Mouse (Mus musculus) E14TG2a.4 (cell line): Measurements from ENCODE around the gene Itgb7.

ENCODE experiments used
- H3K27me3 ChIP-seq: 2 replicates; pipeline ENCODE4 v1.6.1; 2014; ENCODE audit warnings: low read length, control low read depth; ENCODE audit not compliant: insufficient read depth
- H3K36me3 ChIP-seq: 2 replicates; pipeline ENCODE4 v1.6.1; 2014; ENCODE audit warnings: low read length, control low read depth; ENCODE audit not compliant: insufficient read depth
- H3K4me1 ChIP-seq: replicated peaks from 2 replicates; pipeline ENCODE4 v1.6.1; 2014; ENCODE audit warnings: low read depth, low read length, control low read depth
- H3K4me3 ChIP-seq: replicated peaks from 2 replicates; pipeline ENCODE4 v1.5.1; 2014; ENCODE audit warnings: mild to moderate bottlenecking, low read length
- H3K9me3 ChIP-seq: 2 replicates; pipeline ENCODE4 v1.6.1; 2014; ENCODE audit warnings: low read length, control low read depth
- CTCF ChIP-seq: conservative IDR thresholded peaks from 2 replicates; pipeline ENCODE4 v1.5.1; 2014; ENCODE audit warnings: low read length
- NANOG ChIP-seq: IDR thresholded peaks from 2 replicates; pipeline ENCODE4 v1.6.1; 2014; ENCODE audit warnings: borderline replicate concordance, low read length, mixed read lengths
- POU5F1 ChIP-seq: IDR thresholded peaks from 2 replicates; pipeline ENCODE4 v1.6.1; 2014; ENCODE audit warnings: low read length, borderline replicate concordance

The Itgb7 gene

DNA sequence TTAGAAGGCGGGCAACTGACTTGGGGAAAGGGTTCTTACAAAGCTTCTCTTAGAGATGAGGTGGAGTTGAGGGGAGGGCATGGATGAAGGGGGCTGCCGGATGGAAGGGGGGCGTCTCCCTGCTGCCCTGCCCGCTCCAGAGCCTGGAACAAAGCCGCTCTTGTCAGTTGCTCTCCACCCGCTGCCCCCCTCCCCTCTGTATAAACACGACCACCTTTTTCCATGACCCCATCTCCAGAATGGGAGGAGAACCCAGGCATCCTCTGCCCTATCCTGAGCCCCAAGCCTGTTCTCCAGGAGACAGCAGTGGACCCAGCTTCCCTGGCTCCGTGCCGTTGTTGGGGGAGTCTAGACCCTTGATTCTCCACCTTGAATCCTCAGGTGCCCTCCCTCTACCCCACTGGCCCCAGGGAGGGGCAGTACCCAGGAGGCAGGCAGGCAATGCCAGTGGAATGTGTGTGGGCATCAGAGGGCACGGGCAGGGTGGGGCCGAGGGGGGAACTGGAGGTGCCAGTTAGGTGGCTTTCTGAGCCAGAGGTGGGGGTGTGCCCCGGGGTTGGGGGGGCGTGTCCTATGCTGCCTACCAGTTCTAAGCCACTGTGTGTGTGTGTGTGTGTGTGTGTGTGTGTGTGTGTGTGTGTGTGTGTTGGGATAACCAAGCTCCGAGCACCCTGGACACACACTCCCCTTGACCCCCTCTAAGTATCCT is 24.0 kb upstream of the Itgb7 start:
- Histone ChIP-seq H3K36me3 (peaks cover 12% of the 10 kb centered on the region; the same call in 1 of the 2 replicates), H3K9me3 (no peaks in the 10 kb centered on the region), H3K4me3 (peak overlapping the region; percentile 81), H3K27me3 (peaks cover 25% of the 10 kb centered on the region), H3K4me1 (peaks cover 89% of the 10 kb centered on the region)
- TF ChIP-seq POU5F1 (no peak), NANOG (no peak), CTCF (no peak)

DNA sequence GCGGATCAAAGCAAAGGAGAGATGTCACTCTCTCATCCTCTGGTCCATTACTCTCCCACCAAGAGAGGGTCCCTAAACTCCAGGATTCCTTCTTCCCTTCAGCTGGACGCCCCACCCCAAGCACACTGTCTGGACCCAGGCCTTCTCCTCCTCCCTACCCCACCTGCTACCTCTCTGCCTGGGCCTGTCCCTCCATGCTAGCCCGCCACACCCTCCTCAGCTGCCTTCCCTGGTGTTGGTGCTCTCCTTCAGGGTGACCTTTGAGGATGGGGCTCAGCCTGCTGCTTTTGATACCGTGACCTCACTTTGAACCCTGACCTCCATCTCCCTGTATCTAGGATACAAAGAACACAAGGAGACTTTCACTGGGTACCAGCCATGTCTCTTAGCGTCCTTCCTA is 18.8 kb upstream of the Itgb7 start:
- peaks cover 76% of the 10 kb centered on the region for H3K4me1 ChIP-seq
- 0 out of 2 replicates have a peak, but pooled peaks cover under 1% of the 10 kb centered on the region for H3K27me3 ChIP-seq
- no peaks in the 10 kb centered on the region for H3K9me3 ChIP-seq
- peaks cover 12% of the 10 kb centered on the region; the same call in 1 of the 2 replicates for H3K36me3 ChIP-seq
- TF ChIP-seq CTCF (no peak), NANOG (no peak), POU5F1 (no peak)
- H3K4me3 ChIP-seq, result peak overlapping the region; percentile 94

DNA sequence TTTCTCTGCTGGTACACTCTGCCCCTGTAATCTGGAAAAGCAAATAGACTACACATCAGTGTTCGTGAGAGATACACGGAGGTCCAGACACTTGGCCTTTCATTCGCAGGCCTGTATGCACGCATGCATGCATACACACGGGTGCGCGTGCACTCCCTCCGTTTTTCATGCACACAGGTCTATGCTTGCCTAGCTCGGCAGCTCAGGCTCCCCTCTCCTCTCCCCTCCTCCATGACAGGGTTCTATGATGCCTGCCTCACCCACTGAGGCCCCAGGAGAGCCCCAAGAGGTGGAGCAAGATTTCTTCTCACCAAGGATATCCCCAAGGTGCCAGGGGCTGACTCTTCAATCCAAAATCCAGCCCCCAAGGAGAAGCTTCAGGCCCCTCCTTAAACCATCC is 18.2 kb upstream of the Itgb7 start:
- H3K4me3 ChIP-seq, result peak overlapping the region; percentile 94
- H3K27me3 ChIP-seq, result no peaks in the 10 kb centered on the region
- peaks cover 12% of the 10 kb centered on the region; the same call in 1 of the 2 replicates for H3K36me3 ChIP-seq
- peaks cover 76% of the 10 kb centered on the region for H3K4me1 ChIP-seq
- TF ChIP-seq POU5F1 (no peak), NANOG (no peak), CTCF (no peak)
- no peaks in the 10 kb centered on the region for H3K9me3 ChIP-seq

DNA sequence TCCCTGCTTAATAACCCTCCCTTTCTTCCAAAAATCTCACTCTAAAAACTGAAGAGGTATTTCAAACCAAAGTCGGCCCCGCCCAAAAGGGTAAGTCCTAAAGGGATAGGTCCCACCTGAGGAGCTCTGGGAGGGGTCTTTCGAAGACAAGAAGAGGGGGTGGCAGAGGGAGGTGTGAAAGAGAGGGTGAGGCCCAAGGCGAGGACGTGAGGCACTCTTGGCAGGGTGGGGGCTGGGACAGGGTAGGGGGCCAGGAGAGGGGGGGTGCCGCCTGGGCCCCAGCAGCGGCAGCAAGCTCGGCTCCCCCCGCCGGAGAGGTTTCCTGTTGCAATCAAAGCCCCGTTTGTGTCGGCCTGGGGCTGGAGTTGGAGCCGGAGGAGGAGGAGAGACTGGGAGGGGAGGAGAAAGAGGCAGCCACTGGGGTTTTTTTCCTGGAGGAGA is 17.5 kb upstream of the Itgb7 start:
- Histone ChIP-seq H3K4me3 (peak overlapping the region; percentile 94), H3K9me3 (no peaks in the 10 kb centered on the region), H3K4me1 (peaks cover 73% of the 10 kb centered on the region), H3K27me3 (no peaks in the 10 kb centered on the region), H3K36me3 (peaks cover 12% of the 10 kb centered on the region; the same call in 1 of the 2 replicates)
- TF ChIP-seq CTCF, result no peak
- no peak for TF ChIP-seq POU5F1
- TF ChIP-seq NANOG, result no peak

DNA sequence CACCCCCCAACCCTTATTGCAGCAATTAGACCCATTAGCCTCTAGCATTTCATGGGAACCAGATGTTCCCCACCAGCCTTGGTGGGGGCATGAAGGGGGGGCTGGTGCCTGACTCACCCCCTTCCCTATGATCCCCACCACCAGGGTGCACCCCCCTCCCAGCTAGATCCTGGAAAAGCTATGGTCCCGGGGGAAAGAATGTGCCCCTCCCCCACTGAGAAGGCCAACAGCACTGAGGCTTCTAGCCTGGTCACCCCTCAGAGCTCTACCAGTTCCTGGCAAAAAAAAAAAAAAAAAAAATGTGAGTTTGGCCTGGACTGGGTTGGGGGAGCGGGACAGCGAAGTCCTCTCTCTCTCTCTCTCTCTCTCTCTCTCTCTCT is 17.1 kb upstream of the Itgb7 start:
- Histone ChIP-seq H3K9me3 (no peaks in the 10 kb centered on the region), H3K36me3 (peaks cover 12% of the 10 kb centered on the region; the same call in 1 of the 2 replicates), H3K27me3 (no peaks in the 10 kb centered on the region), H3K4me1 (peaks cover 73% of the 10 kb centered on the region), H3K4me3 (peak overlapping the region; percentile 94)
- TF ChIP-seq NANOG (no peak), POU5F1 (no peak), CTCF (no peak)

DNA sequence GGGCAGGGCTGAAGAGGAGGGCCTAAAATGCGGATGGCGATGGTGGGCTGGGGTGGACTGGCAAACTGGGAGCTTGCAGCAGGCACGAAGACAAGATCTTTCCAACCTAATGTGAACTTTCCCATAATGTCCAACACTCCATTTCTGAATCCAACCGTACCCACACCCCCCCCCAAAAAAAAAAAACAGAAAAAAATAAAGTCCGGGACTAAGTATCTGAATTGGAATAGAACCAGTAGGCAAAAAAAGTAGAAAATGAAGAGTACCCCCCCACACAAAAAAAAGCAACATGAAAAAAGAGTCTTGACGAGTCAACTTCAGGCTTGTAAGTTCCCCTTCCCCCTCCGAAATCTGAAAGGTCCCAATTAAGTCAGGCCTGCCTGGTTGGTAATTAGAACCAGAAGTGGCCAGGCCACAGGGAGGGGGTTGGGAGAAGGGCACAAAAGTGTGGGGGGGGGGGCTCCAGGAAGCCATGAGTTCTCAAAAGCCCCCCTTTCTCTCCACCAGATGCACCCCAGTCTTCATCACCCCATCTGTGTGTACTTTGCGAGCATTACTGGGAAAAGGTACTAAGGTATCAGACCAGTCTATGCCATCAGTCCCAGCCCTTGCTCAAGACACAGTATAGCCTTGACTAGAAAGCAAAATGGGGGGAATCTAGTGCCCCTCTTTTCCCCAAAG is 16.5 kb upstream of the Itgb7 start:
- no peak for TF ChIP-seq NANOG
- TF ChIP-seq POU5F1, result no peak
- TF ChIP-seq CTCF, result no peak
- Histone ChIP-seq H3K27me3 (no peaks in the 10 kb centered on the region), H3K4me3 (peak overlapping the region; percentile 94), H3K4me1 (peaks cover 73% of the 10 kb centered on the region), H3K9me3 (no peaks in the 10 kb centered on the region), H3K36me3 (peaks cover 12% of the 10 kb centered on the region; the same call in 1 of the 2 replicates)

DNA sequence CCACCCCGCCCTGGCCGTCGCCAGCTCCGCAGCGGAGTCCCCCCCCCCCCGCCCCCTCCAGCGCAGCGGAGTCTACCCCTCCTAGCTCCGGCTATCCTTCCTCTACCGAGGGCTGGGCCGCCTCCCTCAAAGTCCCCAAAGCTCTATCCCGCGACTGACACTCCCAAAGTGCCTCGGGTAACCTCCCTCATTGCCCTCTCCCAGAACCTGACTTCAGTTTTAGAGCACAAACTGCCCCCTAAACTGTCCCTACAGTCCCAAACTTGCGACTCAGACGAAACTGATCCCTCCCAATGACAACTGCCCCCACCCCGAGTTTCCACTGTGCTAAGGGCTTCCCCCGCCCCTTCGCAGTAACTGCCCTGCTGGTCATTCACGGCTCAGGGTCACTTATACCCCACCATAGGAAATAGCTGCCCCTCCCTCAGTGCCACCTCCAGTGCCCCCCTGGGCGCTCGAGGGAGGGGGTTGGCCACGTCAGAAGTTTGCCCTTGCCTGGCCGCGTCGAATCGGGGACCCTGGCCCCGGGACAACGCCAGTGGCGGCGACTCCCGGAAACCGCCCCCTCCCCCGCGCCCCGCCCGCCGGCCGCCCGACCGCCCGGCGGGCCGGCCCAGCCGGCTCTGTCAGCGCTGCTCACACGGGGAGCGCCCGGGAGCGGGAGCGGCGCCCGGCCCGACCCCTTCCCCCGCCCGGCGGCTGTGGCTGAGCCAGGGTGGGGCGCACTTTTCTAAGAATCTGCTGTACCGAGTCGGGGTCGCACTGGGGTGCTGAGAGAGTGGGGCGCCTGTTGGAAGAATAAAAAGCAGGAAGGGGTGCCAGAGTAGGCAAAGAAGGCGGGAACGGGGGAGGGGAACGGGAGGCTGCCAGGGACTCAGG is 15.7 kb upstream of the Itgb7 start:
- H3K4me1 ChIP-seq, result peaks cover 73% of the 10 kb centered on the region
- H3K9me3 ChIP-seq, result no peaks in the 10 kb centered on the region
- peak overlapping the region; percentile 94 for H3K4me3 ChIP-seq
- no peaks in the 10 kb centered on the region for H3K27me3 ChIP-seq
- H3K36me3 ChIP-seq, result peaks cover 12% of the 10 kb centered on the region; the same call in 1 of the 2 replicates
- TF ChIP-seq NANOG, result no peak
- no peak for TF ChIP-seq CTCF
- no peak for TF ChIP-seq POU5F1

DNA sequence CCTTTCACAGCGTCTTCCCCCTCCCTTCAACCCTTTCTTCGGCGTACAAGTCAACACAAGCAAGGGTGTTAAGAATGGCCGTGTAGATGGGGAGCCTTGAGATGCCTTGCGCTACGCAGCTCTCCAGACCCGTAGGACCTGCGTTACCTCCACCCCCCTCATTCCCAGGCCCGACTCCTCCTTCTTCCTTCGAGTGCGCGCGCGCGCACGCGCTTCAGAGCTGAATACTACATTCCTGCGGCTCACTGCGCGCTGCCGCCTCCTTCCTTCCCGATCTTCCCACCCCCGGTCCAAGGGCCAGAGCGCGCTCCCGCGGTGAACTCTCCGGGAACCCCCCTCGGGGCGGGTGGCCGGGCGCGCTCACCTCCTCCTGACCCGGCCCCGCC is 15.1 kb upstream of the Itgb7 start:
- Histone ChIP-seq H3K4me3 (peak overlapping the region; percentile 94), H3K4me1 (peaks cover 73% of the 10 kb centered on the region), H3K36me3 (peaks cover 11% of the 10 kb centered on the region), H3K27me3 (no peaks in the 10 kb centered on the region), H3K9me3 (no peaks in the 10 kb centered on the region)
- TF ChIP-seq CTCF (no peak), POU5F1 (0 out of 2 replicates have a peak, but pooled peaks have one; percentile 4)
